Mouse (Mus musculus) heart, embryonic 11.5 days (tissue): ENCODE measurements around the gene Mnat1. TPM values are rescaled to one million over a fixed set of nuclear protein-coding genes. Genes with fewer than 3 reads are reported as not detected.

Experiments used
- ATAC-seq: fragments of 200-750 bp; cut with Nextera tagmentation; replicated peaks from 2 replicates; pipeline ENCODE4 v1.8.0; 2017; ENCODE audit warnings: moderate library complexity; ENCODE audit not compliant: insufficient number of reproducible peaks, low FRiP score, low TSS enrichment
- H3K27ac ChIP-seq: fragments of 300-500 bp; sonication (generic); 2 replicates; pipeline ENCODE4 v1.5.1; 2014; ENCODE audit warnings: mild to moderate bottlenecking, low read depth, low read length
- H3K27me3 ChIP-seq: fragments of 300-500 bp; sonication (generic); 2 replicates; pipeline ENCODE4 v1.6.1; 2014; ENCODE audit warnings: mild to moderate bottlenecking, low read length, mixed read lengths; ENCODE audit not compliant: control insufficient read depth, insufficient read depth
- H3K36me3 ChIP-seq: fragments of 300-500 bp; sonication (generic); 2 replicates; pipeline ENCODE4 v1.6.1; 2014; ENCODE audit warnings: mild to moderate bottlenecking, low read length, moderate library complexity, mixed read lengths; ENCODE audit not compliant: control insufficient read depth, insufficient read depth
- H3K4me1 ChIP-seq: fragments of 300-500 bp; sonication (generic); 2 replicates; pipeline ENCODE4 v1.6.1; 2014; ENCODE audit warnings: low read length; ENCODE audit not compliant: control insufficient read depth, insufficient read depth
- H3K4me2 ChIP-seq: fragments of 300-500 bp; sonication (generic); 2 replicates; pipeline ENCODE4 v1.6.1; 2014; ENCODE audit warnings: mild to moderate bottlenecking, moderate library complexity
- H3K4me3 ChIP-seq: fragments of 300-500 bp; sonication (generic); 2 replicates; pipeline ENCODE4 v1.5.1; 2014; ENCODE audit warnings: low read depth, low read length
- H3K9ac ChIP-seq: fragments of 300-500 bp; sonication (generic); 2 replicates; pipeline ENCODE4 v1.6.1; 2014; ENCODE audit warnings: mild to moderate bottlenecking, low read depth, low read length, moderate library complexity
- H3K9me3 ChIP-seq: fragments of 300-500 bp; sonication (generic); replicated peaks from 2 replicates; pipeline ENCODE4 v1.6.1; 2016; ENCODE audit warnings: low read length; ENCODE audit not compliant: control insufficient read depth
- WGBS: fragments of 180-500 bp; shearing (Covaris S2); extraction: QIAGEN DNeasy Blood & Tissue Kit; methylation state at CpG from one replicate; pipeline ENCODE4 v1.1.7; 2014; ENCODE audit not compliant: insufficient replicate concordance; 5-methylcytosine and 5-hydroxymethylcytosine counted together
- polyA plus RNA-seq: library from polyadenylated mRNA; unstranded; fragments of >200 nt; fragmentation: Nextera tagmentation; extraction: Ambion mirVana; gene quantifications from 2 replicates; pipeline ENCODE4 v1.2.1, GENCODE M21; 2014

The Mnat1 gene
- polyA plus RNA-seq, 1 experiment from 2014 or later = 32.6 TPM

DNA sequence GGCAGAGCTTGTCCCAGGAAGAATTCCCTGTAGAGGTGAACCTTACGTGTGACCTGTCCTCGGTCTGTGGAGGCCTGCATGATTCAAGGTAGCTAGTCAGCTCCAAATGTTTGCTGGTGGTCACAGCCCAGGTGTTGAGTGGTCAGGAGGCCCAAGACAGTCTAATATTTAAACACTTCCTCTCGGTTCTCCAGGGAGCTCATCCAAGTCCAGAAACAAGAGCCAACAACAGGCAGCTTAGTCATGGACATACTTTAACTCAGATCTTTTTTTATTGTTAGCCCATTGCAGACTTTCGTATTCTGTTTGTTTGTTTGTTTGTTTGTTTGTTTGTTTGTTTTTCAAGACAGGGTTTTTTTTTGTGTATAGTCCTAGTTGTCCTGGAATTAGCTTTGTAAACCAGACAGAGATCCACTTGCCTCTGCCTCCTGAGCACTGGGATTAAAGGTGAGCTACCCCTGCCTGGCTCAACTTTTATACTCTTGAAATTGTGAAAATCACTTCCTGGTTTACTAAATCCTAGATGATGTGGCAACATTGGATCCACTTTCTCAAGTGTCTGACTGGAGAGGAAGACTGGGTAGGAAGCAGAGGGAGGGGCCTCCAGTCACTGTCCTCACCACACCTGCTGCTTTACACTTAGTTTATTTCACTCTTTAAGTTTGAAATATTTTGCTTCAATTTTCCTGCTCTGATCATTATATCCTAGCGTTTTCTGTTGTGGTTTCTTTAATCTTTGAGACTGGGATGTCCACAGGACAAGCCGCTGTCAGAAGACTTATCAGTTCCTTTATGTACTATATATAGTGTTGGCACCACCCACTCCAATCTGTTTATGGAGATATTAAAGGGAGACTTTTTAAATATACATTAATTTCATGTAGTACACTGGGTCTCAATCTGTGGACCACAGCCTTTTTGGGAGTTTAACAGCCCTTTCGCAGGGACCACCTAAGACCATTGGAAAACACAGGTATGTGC, 194.5 kb downstream of the Mnat1 start:
- Histone ChIP-seq H3K4me3 (no peak overlapping the region), H3K36me3 (no peaks in the 10 kb centered on the region)

More for the DNA sequence above, 194.5 kb downstream of the Mnat1 start:
- no peak overlapping the region for H3K27ac ChIP-seq
- no peak for ATAC-seq
- H3K4me2 ChIP-seq = no peak overlapping the region
- no peak overlapping the region for H3K9ac ChIP-seq
- no peaks in the 10 kb centered on the region for H3K9me3 ChIP-seq
- no peaks in the 10 kb centered on the region for H3K27me3 ChIP-seq
- 85% methylated on average over 7 of the region's 7 CpGs for WGBS
- no peaks in the 10 kb centered on the region for H3K4me1 ChIP-seq

Other genes with a start within 250 kb of the Mnat1 start
- not detected in 2 replicates for gene Six6, start 183.8 kb upstream of the Mnat1 start, polyA plus RNA-seq
- gene 4930447C04Rik, start 182.9 kb upstream of the Mnat1 start, polyA plus RNA-seq = 2.6 and 5.0 TPM in 2 replicates
- gene Six1, start 69.8 kb upstream of the Mnat1 start, polyA plus RNA-seq = 1.3 and 2.3 TPM in 2 replicates
- 2.5 and 3.0 TPM in 2 replicates for gene Six4, start 10.3 kb upstream of the Mnat1 start, polyA plus RNA-seq
- 16.0 and 18.5 TPM in 2 replicates for gene Trmt5, start 163.0 kb downstream of the Mnat1 start, polyA plus RNA-seq
- gene Slc38a6, start 163.1 kb downstream of the Mnat1 start, polyA plus RNA-seq = 7.8 and 8.7 TPM in 2 replicates